Mouse (Mus musculus): Measurements from ENCODE around the gene Gm10424. TPM values are rescaled to one million over a fixed set of nuclear protein-coding genes. Genes with fewer than 3 reads are reported as not detected.

The Gm10424 gene
- not detected in 2 replicates for polyA plus RNA-seq (2015; fragmentation: Nextera tagmentation; extraction: Ambion mirVana)

DNA sequence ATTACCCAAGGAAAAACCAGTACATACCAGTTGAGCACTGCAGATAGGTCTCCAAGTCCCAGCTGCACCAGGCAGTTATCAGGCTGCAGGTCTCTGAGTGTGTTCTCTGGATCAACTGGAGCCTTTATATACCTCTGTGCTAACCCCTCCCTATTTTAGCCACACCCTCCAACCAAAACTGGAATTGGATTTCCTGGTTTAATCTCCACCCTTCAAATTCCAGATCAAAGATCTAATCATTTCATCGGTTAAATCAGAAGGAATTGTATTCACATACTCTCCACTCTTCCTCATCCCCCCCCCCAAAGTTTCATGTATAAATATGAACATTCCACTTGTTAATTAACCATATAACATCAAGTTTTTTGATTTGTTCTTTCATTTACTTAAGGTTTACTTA is at the start of gene Gm10424:
Gm10424 (minus strand) TSS at position 101 of the 400 bp plus-strand sequence.

DNA sequence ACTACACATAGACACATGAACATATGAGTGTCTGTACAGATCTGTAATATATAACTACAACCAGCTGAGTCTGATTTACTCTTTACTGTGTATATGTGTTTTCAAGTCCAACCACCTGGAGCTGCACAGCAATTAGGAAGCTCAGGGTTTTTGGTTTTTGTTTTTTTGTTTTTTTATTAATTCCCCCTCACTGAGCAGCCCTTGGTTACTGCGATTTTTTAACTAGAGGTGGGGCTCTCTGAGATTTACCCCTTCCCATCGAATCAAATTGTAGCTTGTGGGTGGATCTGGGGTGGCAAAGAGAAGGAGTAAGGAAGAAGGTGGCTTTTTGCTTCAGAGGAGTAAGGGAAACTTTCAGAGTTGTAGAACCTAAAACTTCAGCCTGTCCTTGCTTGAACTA is 33.0 kb upstream of the Gm10424 start, which contains the start of gene Gm3259:
Gm3259 (plus strand) TSS at position 301 of the 400 bp plus-strand sequence.

Other genes starting within 250 kb of the Gm10424 start
- not detected in 2 replicates for gene Gm7942, start 165.8 kb downstream of the Gm10424 start, polyA plus RNA-seq (2015; fragmentation: Nextera tagmentation; extraction: Ambion mirVana)
- gene Gm16513, start 90.1 kb downstream of the Gm10424 start, polyA plus RNA-seq (2015; fragmentation: Nextera tagmentation; extraction: Ambion mirVana), result not detected in 2 replicates
- not detected in 2 replicates for gene Gm3259, start 33.1 kb upstream of the Gm10424 start, polyA plus RNA-seq (2015; fragmentation: Nextera tagmentation; extraction: Ambion mirVana)
- gene D5Ertd577e, start 184.0 kb upstream of the Gm10424 start, polyA plus RNA-seq (2015; fragmentation: Nextera tagmentation; extraction: Ambion mirVana), result not detected in 2 replicates
- gene Gm3286, start 238.0 kb upstream of the Gm10424 start, polyA plus RNA-seq (2015; fragmentation: Nextera tagmentation; extraction: Ambion mirVana), result not detected in 2 replicates

All from neural tube, postnatal 0 days (tissue).